Mouse (Mus musculus): ENCODE measurements around the gene Phf3. TPM values are rescaled to one million over a fixed set of nuclear protein-coding genes. Genes with fewer than 3 reads are reported as not detected.

Gene Phf3
- polyA plus RNA-seq, 1 experiment from 2014 or later: 48.2 TPM

DNA sequence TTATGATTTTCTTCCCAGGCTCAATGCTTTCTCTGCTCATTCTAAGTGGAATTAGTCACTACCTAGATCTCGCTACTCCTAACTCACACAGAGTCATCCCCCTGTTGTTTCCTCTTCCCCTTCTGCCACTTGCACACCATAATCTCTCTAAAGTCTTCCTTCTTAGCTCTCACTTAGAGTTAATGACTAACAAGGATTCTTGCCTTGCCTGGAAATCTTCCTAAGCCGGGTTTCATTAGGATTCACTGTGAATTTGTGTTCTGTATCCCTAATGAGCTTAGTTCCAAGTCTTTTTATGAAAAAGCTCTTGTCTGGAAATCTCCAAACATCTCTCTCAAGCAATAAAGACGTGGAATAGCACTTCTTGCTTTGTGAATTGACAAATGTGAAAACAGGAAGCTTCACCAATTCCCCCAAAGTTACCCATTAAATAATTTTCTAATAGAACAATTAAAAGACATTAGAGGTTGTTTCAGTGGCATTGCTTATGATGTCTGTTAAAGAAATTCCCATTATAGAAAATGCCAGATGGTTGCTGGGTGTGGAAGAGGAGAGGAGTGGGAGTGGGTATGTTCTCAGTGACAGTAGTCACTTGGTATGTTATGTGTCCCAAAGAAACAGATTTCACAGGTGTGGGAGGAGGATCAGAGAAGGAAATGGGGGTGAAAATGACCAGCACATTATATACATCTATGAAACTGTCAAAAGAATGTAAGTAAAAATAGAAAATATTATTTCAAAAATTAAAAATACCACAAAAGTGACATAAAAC lies 118.1 kb downstream of the Phf3 start:
- Histone ChIP-seq H3K4me3 (no peak overlapping the region), H3K4me1 (no peaks in the 10 kb centered on the region), H3K4me2 (replicated peaks) (no peak overlapping the region), H3K36me3 (no peaks in the 10 kb centered on the region), H3K27me3 (no peaks in the 10 kb centered on the region), H3K27ac (no peak overlapping the region), H3K9ac (no peak overlapping the region), H3K9me3 (no peaks in the 10 kb centered on the region)
- 74% methylated on average over 3 of the region's 3 CpGs for WGBS
- no peak for ATAC-seq (ENCODE audit: insufficient number of reproducible peaks, insufficient read depth, low FRiP score, low TSS enrichment)

Other genes with a start within 250 kb of the Phf3 start
- gene AC153137.1, start 104.0 kb upstream of the Phf3 start, polyA plus RNA-seq (2016; fragmentation: Nextera tagmentation; extraction: Ambion mirVana): not detected in 2 replicates

Data from embryonic facial prominence, embryonic 12.5 days (tissue).